Mouse (Mus musculus) myocyte (in vitro differentiated cells): Measurements from ENCODE around the gene Nisch. TPM values are rescaled to one million over a fixed set of nuclear protein-coding genes. Genes with fewer than 3 reads are reported as not detected.

ENCODE experiments used
- H3K27me3 ChIP-seq: one replicate; pipeline ENCODE4 v1.6.1; 2011; ENCODE audit not compliant: control insufficient read depth, insufficient read depth, insufficient read length
- H3K36me3 ChIP-seq: one replicate; pipeline ENCODE4 v1.6.1; 2011; ENCODE audit not compliant: control insufficient read depth, insufficient read depth
- H3K4me2 ChIP-seq: one replicate; pipeline ENCODE4 v1.6.1; 2011; ENCODE audit warnings: low read depth, control low read depth
- H3K4me3 ChIP-seq: one replicate; pipeline ENCODE4 v1.5.1; 2011; ENCODE audit warnings: mild to moderate bottlenecking, control low read depth, moderate library complexity
- H3K79me2 ChIP-seq: one replicate; pipeline ENCODE4 v1.6.1; 2011; ENCODE audit not compliant: control insufficient read depth, insufficient read depth
- H3ac ChIP-seq: one replicate; pipeline ENCODE4 v1.6.1; 2011; ENCODE audit not compliant: control insufficient read depth, insufficient read length
- CEBPB ChIP-seq: IDR thresholded peaks from 2 replicates; pipeline ENCODE4 v1.6.1; 2011; ENCODE audit warnings: mild to moderate bottlenecking, moderate library complexity; ENCODE audit not compliant: poor library complexity, insufficient read depth, severe bottlenecking
- E2F4 ChIP-seq: IDR thresholded peaks from one replicate; pipeline ENCODE4 v1.6.1; 2011; ENCODE audit warnings: mild to moderate bottlenecking, control low read depth, moderate library complexity; ENCODE audit not compliant: insufficient read depth
- MAX ChIP-seq: IDR thresholded peaks from one replicate; pipeline ENCODE4 v1.6.1; 2011; ENCODE audit warnings: low read depth, mild to moderate bottlenecking, control low read depth
- MYOD1 ChIP-seq, 3 experiments: IDR thresholded peaks; one replicate each; pipeline ENCODE4 v1.6.1; 2011; ENCODE audit warnings: control low read depth in 2 of 3, low read depth in 2 of 3, mild to moderate bottlenecking in 2 of 3, moderate library complexity in 1 of 3; ENCODE audit not compliant: insufficient read length in 2 of 3, control insufficient read depth in 1 of 3
- MYOG ChIP-seq, 3 experiments: IDR thresholded peaks; one replicate each; pipeline ENCODE4 v1.6.1; 2011; ENCODE audit warnings: control low read depth in 2 of 3, low read depth in 2 of 3, mild to moderate bottlenecking in 2 of 3; ENCODE audit not compliant: insufficient read length in 2 of 3, control insufficient read depth in 1 of 3, insufficient read depth in 1 of 3
- POLR2A ChIP-seq: IDR thresholded peaks from one replicate; pipeline ENCODE4 v1.6.1; 2011; ENCODE audit warnings: low read depth, mild to moderate bottlenecking, control low read depth, moderate library complexity; ENCODE audit not compliant: insufficient read length
- POLR2AphosphoS2 ChIP-seq: IDR thresholded peaks from one replicate; pipeline ENCODE4 v1.6.1; 2011; ENCODE audit warnings: low read depth, control low read depth; ENCODE audit not compliant: insufficient read length
- REST ChIP-seq: IDR thresholded peaks from one replicate; pipeline ENCODE4 v1.6.1; 2011; ENCODE audit warnings: mild to moderate bottlenecking, control low read depth, moderate library complexity; ENCODE audit not compliant: insufficient read depth, insufficient read length
- SRF ChIP-seq: IDR thresholded peaks from one replicate; pipeline ENCODE4 v1.6.1; 2011; ENCODE audit warnings: low read depth; ENCODE audit not compliant: control insufficient read depth, insufficient read length
- TCF12 ChIP-seq: IDR thresholded peaks from one replicate; pipeline ENCODE4 v1.6.1; 2011; ENCODE audit warnings: mild to moderate bottlenecking, control low read depth; ENCODE audit not compliant: poor library complexity, insufficient read depth, severe bottlenecking
- TCF3 ChIP-seq: IDR thresholded peaks from one replicate; pipeline ENCODE4 v1.6.1; 2011; ENCODE audit warnings: low read depth, control low read depth; ENCODE audit not compliant: insufficient read length
- USF1 ChIP-seq: IDR thresholded peaks from one replicate; pipeline ENCODE4 v1.6.1; 2011; ENCODE audit warnings: low read depth, mild to moderate bottlenecking, control low read depth, moderate library complexity
- polyA plus RNA-seq: library from polyadenylated mRNA; unstranded; fragments of >200 nt; fragmentation: generic; extraction: Trizol; gene quantifications from one replicate; pipeline ENCODE4 v1.2.1, GENCODE M21; 2012; ENCODE audit warnings: missing spikeins

Nisch gene
- polyA plus RNA-seq, 1 experiment: 266 TPM

DNA sequence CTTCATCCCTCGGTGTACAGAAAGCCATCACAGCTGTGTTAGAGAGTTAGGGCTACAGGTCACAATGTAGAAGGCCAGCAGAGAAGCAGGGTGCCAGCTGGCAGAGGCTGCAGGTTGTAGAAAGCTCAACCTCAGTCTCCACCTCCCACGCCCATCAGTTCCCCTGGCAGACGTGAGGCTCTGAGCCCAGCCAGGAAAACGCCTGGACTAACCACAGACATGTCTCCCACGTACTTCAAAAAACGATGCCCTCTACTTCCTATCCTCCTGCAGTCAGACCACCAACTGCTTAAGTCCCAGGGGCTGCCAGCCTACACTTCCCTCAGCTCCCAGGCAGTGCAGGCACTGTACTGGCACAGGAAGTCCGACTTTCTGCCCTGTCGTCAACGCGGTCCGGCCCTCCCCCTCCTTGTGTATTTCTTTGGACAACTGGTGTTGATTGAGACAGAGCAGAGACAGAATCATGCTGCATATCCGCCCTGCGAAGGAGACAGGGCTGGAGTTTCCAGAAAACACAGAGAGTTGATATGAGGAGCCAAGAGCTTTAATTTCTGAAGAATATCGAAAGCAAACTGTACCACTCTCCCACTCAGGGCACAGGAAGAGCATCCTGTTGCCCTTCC, 21.7 kb downstream of the Nisch start:
- Histone ChIP-seq H3K4me2 (peak overlapping the region; percentile 69), H3K79me2 (peaks cover 63% of the 10 kb centered on the region), H3K36me3 (peaks cover 58% of the 10 kb centered on the region), H3K4me3 (no peak overlapping the region), H3ac (no peak overlapping the region), H3K27me3 (no peaks in the 10 kb centered on the region)
- TF ChIP-seq TCF12 (no peak), MYOG (IDR thresholded peaks at IDR 0.05; ENCODE audit: control insufficient read depth in 1 of 3, insufficient read depth in 1 of 3, insufficient read length in 2 of 3, low read depth in 2 of 3) (peak in 2 of 3 experiments; percentile 37 to 55), POLR2A (no peak), MAX (no peak), MYOD1 (IDR thresholded peaks at IDR 0.05; ENCODE audit: control insufficient read depth in 1 of 3, insufficient read length in 2 of 3, low read depth in 2 of 3) (peak; percentile 5 to 68 (median 60)), REST (no peak), CEBPB (no peak), SRF (no peak), POLR2AphosphoS2 (peak; percentile 51), E2F4 (no peak), USF1 (no peak), TCF3 (no peak)

DNA sequence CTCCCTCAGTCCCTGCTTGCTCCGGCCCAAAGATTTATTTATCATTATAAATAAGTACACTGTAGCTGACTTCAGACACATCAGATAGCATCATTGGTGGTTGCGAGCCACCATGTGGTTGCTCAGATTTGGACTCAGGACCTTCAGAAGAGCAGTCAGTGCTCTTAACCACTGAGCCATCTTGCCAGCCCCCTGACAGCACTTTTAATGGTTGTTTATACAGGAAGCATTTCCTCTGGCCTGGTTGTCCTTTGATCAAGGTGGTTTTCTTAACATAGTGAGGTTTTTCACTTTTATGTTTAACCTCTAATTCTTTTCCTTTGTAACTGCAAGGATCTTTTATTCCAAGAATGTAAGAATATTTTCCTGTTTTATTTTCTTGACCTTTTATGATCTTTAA, 22.3 kb downstream of the Nisch start:
- Histone ChIP-seq H3ac (no peak overlapping the region), H3K4me3 (no peak overlapping the region), H3K79me2 (peaks cover 58% of the 10 kb centered on the region), H3K4me2 (peak overlapping the region; percentile 69), H3K27me3 (no peaks in the 10 kb centered on the region), H3K36me3 (peaks cover 58% of the 10 kb centered on the region)
- no peak for TF ChIP-seq MAX
- TF ChIP-seq E2F4: no peak
- TF ChIP-seq POLR2A: no peak

DNA sequence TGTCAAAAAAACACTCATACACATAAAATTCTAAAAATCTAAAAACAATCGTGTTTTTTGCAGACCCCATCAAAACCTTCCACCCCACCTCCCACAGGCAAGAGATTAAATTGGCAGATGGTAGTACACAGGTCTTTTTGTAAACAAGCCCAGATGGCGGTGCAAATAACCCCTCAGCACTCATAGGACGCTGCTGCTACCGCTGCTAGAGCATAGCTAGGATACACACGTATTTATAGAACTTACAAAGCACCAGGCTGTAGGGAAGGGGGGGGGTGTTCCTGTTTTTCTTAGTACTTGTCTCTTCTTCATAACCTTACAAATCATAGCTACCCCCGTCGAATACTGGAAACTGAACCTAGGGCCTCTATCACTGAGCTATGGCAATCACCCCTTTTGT, 23.0 kb downstream of the Nisch start:
- peaks cover 60% of the 10 kb centered on the region for H3K36me3 ChIP-seq
- H3K79me2 ChIP-seq: peaks cover 53% of the 10 kb centered on the region
- H3K27me3 ChIP-seq: no peaks in the 10 kb centered on the region
- no peak overlapping the region for H3K4me3 ChIP-seq
- no peak overlapping the region for H3K4me2 ChIP-seq
- TF ChIP-seq POLR2A (no peak), REST (no peak), MAX (no peak), E2F4 (no peak), TCF3 (no peak), USF1 (no peak), CEBPB (no peak), MYOG (IDR thresholded peaks at IDR 0.05; ENCODE audit: control insufficient read depth in 1 of 3, insufficient read depth in 1 of 3, insufficient read length in 2 of 3, low read depth in 2 of 3) (no peak), TCF12 (no peak), MYOD1 (IDR thresholded peaks at IDR 0.05; ENCODE audit: control insufficient read depth in 1 of 3, insufficient read length in 2 of 3, low read depth in 2 of 3) (no peak), SRF (no peak), POLR2AphosphoS2 (no peak)
- no peak overlapping the region for H3ac ChIP-seq

DNA sequence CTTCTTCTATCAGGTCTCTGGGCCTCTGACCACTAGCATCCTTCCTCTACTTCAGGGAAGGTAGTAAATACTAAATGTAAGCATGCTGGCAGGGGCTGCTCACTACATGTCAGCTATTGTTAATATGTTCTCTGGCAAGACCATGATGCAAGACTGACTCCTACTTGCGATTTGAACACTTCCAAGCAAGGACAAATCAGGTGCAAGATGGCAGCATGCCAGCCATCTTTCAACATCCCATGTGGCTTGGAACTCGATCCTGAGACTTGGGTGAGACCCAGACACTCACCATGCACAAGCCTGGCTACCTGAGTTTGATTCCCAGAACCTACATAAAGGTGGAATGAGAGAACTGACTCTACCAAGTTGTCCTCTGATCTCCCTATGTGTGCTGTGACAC, 24.8 kb downstream of the Nisch start:
- no peak overlapping the region for H3K4me2 ChIP-seq
- peaks cover 46% of the 10 kb centered on the region for H3K79me2 ChIP-seq
- no peaks in the 10 kb centered on the region for H3K27me3 ChIP-seq
- peaks cover 79% of the 10 kb centered on the region for H3K36me3 ChIP-seq
- TF ChIP-seq SRF: no peak
- TF ChIP-seq CEBPB: 0 out of 2 replicates have a peak, but pooled peaks have one; percentile 12
- TF ChIP-seq MYOG (IDR thresholded peaks at IDR 0.05; ENCODE audit: control insufficient read depth in 1 of 3, insufficient read depth in 1 of 3, insufficient read length in 2 of 3, low read depth in 2 of 3): no peak
- no peak overlapping the region for H3K4me3 ChIP-seq
- no peak overlapping the region for H3ac ChIP-seq

DNA sequence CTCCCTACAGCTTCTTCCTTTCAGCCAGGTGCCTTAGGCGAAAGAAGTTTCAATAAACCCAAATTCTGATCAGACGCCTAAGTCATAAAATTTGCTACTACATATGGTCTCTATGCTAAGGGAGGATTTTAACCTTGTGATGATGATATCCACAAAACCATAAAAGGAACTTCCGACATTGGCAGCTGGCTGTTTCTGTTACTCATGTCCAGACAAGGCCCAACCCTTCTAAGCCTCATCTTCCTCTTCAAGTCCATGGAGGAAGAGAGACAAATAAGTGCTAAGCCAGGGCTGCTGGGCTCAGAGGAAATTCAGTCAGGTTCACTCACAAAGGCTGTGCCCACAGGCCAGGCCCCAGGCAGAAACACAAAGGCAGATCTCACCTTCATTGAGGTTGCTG, 27.4 kb downstream of the Nisch start:
- no peaks in the 10 kb centered on the region for H3K27me3 ChIP-seq
- TF ChIP-seq TCF12 (no peak), TCF3 (no peak), USF1 (no peak), CEBPB (no peak), REST (no peak)
- peaks cover 89% of the 10 kb centered on the region for H3K36me3 ChIP-seq
- H3ac ChIP-seq: no peak overlapping the region
- peaks cover 22% of the 10 kb centered on the region for H3K79me2 ChIP-seq
- no peak overlapping the region for H3K4me3 ChIP-seq
- no peak overlapping the region for H3K4me2 ChIP-seq
